Mouse (Mus musculus) midbrain, postnatal 0 days (tissue): ENCODE measurements around the gene Nalcn. TPM values are rescaled to one million over a fixed set of nuclear protein-coding genes. Genes with fewer than 3 reads are reported as not detected.
A peak's percentile ranks its signal among the peaks of the same experiment; 100 is the strongest.
"Not testable (repeated sequence)": the region's sequence is repeated elsewhere in the genome, so short reads cannot be mapped to it uniquely, and the experiment has no call there.

Experiments used
- ATAC-seq: fragments of 200-750 bp; cut with Nextera tagmentation; 2 replicates; pipeline ENCODE4 v1.8.0; 2017; ENCODE audit warnings: moderate number of reproducible peaks, mild to moderate bottlenecking, moderate TSS enrichment, moderate library complexity; ENCODE audit not compliant: low FRiP score
- DNase-seq: peaks from one replicate; pipeline ENCODE4 v3.0.0-alpha.2; 2015; ENCODE audit warnings: low spot score
- H3K27ac ChIP-seq: fragments of 300-500 bp; sonication (generic); 2 replicates; pipeline ENCODE4 v1.5.1; 2014; ENCODE audit warnings: low read depth, mild to moderate bottlenecking, low read length, mixed read lengths
- H3K27me3 ChIP-seq: fragments of 300-500 bp; sonication (generic); 2 replicates; pipeline ENCODE4 v1.6.1; 2014; ENCODE audit warnings: low read length, control low read depth, mixed read lengths; ENCODE audit not compliant: insufficient read depth
- H3K36me3 ChIP-seq: fragments of 300-500 bp; sonication (generic); 2 replicates; pipeline ENCODE4 v1.6.1; 2014; ENCODE audit warnings: low read length, control low read depth, mixed read lengths; ENCODE audit not compliant: insufficient read depth
- H3K4me1 ChIP-seq: fragments of 300-500 bp; sonication (generic); 2 replicates; pipeline ENCODE4 v1.6.1; 2014; ENCODE audit warnings: mild to moderate bottlenecking, control low read depth, antibody characterized with exemption, low read length, mixed read lengths; ENCODE audit not compliant: insufficient read depth
- H3K4me2 ChIP-seq: fragments of 300-500 bp; sonication (generic); 2 replicates; pipeline ENCODE4 v1.6.1; 2014; ENCODE audit warnings: low read depth, mild to moderate bottlenecking, low read length, mixed read lengths; ENCODE audit not compliant: poor library complexity, severe bottlenecking
- H3K4me3 ChIP-seq: fragments of 300-500 bp; sonication (generic); 2 replicates; pipeline ENCODE4 v1.5.1; 2014; ENCODE audit warnings: low read depth, mild to moderate bottlenecking, low read length, moderate library complexity
- H3K9ac ChIP-seq: fragments of 300-500 bp; sonication (generic); replicated peaks from 2 replicates; pipeline ENCODE4 v1.6.1; 2014; ENCODE audit warnings: mild to moderate bottlenecking, low read length, moderate library complexity, mixed read lengths; ENCODE audit not compliant: poor library complexity, severe bottlenecking
- H3K9me3 ChIP-seq: fragments of 300-500 bp; sonication (generic); 2 replicates; pipeline ENCODE4 v1.6.1; 2016; ENCODE audit warnings: low read length, control low read depth
- CTCF ChIP-seq: IDR thresholded peaks from 2 replicates; pipeline ENCODE4 v1.5.1; 2016; ENCODE audit warnings: antibody characterized with exemption, mild to moderate bottlenecking
- WGBS: fragments of 180-500 bp; shearing (Covaris S2); extraction: QIAGEN DNeasy Blood & Tissue Kit; methylation state at CpG from one replicate; pipeline ENCODE4 v1.1.7; 2014; 5-methylcytosine and 5-hydroxymethylcytosine counted together
- polyA plus RNA-seq: library from polyadenylated mRNA; unstranded; fragments of >200 nt; fragmentation: Nextera tagmentation; extraction: Ambion mirVana; gene quantifications from 2 replicates; pipeline ENCODE4 v1.2.1, GENCODE M21; 2015
- total RNA-seq: library from RNA; depleted of rRNA; stranded (reverse); fragments of >200 nt; gene quantifications from 2 replicates; pipeline ENCODE4 v1.2.3, GENCODE M21; 2014; rRNA removed

The Nalcn gene
- total RNA-seq (46.5 and 55.8 TPM in 2 replicates), polyA plus RNA-seq (13.1 and 15.0 TPM in 2 replicates)

- Histone ChIP-seq H3K4me1 (peaks cover 9% of the 10 kb centered on the region; the same call in 1 of the 2 replicates), H3K4me2 (peak within 1 kb of the TSS; percentile 86), H3K27ac (peak within 1 kb of the TSS; percentile 91), H3K36me3 (no peaks in the 10 kb centered on the region), H3K9ac (peak within 1 kb of the TSS; percentile 97), H3K4me3 (peak within 1 kb of the TSS; percentile 63), H3K27me3 (no peaks in the 10 kb centered on the region), H3K9me3 (no peaks in the 10 kb centered on the region)
- under 1% methylated on average over 39 of the region's 47 CpGs for WGBS
- ATAC-seq (peak; percentile 89), DNase-seq (peak; percentile 65)
- peak; percentile 17; the same call in 1 of the 2 replicates for TF ChIP-seq CTCF
Measured at GRCm38 (mm10) chr14:123626501-123627179, at the start of gene Nalcn. Gene Nalcn (minus strand): TSS chr14:123627144.

GRCm38 (mm10) chr14:123671076-123671475 is 44.1 kb upstream of the Nalcn start:
- not testable (repeated sequence) for H3K27me3 ChIP-seq, H3K4me3 ChIP-seq, H3K9me3 ChIP-seq, ATAC-seq, H3K9ac ChIP-seq, H3K4me2 ChIP-seq, H3K4me1 ChIP-seq, H3K36me3 ChIP-seq, H3K27ac ChIP-seq, DNase-seq
- 89% methylated on average over 21 of the region's 21 CpGs for WGBS

GRCm38 (mm10) chr14:123664451-123664850 is 37.5 kb upstream of the Nalcn start:
- ATAC-seq = no peak
- 0 out of 2 replicates have a peak, but pooled peaks cover 4% of the 10 kb centered on the region for H3K4me1 ChIP-seq
- H3K36me3 ChIP-seq = no peaks in the 10 kb centered on the region
- H3K27me3 ChIP-seq = no peaks in the 10 kb centered on the region
- DNase-seq = no peak
- no peak overlapping the region for H3K4me2 ChIP-seq
- no peak for TF ChIP-seq CTCF
- no peak overlapping the region for H3K9ac ChIP-seq
- H3K9me3 ChIP-seq = no peaks in the 10 kb centered on the region
- no peak overlapping the region for H3K27ac ChIP-seq
- H3K4me3 ChIP-seq = no peak overlapping the region

- Histone ChIP-seq H3K4me2 (no peak overlapping the region), H3K9ac (no peak overlapping the region), H3K4me1 (0 out of 2 replicates have a peak, but pooled peaks cover 4% of the 10 kb centered on the region), H3K4me3 (no peak overlapping the region), H3K27me3 (no peaks in the 10 kb centered on the region), H3K9me3 (no peaks in the 10 kb centered on the region), H3K27ac (no peak overlapping the region), H3K36me3 (no peaks in the 10 kb centered on the region)
- ATAC-seq = no peak
- TF ChIP-seq CTCF = no peak
- no peak for DNase-seq
Measured at GRCm38 (mm10) chr14:123663206-123663605, 36.3 kb upstream of the Nalcn start.

- no peak for ATAC-seq
- no peaks in the 10 kb centered on the region for H3K36me3 ChIP-seq
Measured at GRCm38 (mm10) chr14:123662386-123662785, 35.4 kb upstream of the Nalcn start.

GRCm38 (mm10) chr14:123661091-123661491 is 34.1 kb upstream of the Nalcn start:
- Histone ChIP-seq H3K36me3 (no peaks in the 10 kb centered on the region), H3K4me2 (peak overlapping the region; percentile 16; the same call in 1 of the 2 replicates), H3K4me1 (0 out of 2 replicates have a peak, but pooled peaks cover 4% of the 10 kb centered on the region), H3K9ac (no peak overlapping the region), H3K27me3 (no peaks in the 10 kb centered on the region), H3K9me3 (no peaks in the 10 kb centered on the region), H3K4me3 (no peak overlapping the region), H3K27ac (no peak overlapping the region)
- TF ChIP-seq CTCF = peak; percentile 62
- WGBS = 19% methylated on average over 20 of the region's 20 CpGs
- ATAC-seq (peak; percentile 74; the same call in 1 of the 2 replicates), DNase-seq (peak; percentile 35)

More at GRCm38 (mm10) chr14:123662386-123662785, 35.4 kb upstream of the Nalcn start:
- H3K4me2 ChIP-seq = no peak overlapping the region
- 81% methylated on average over 1 of the region's 1 CpGs for WGBS
- no peak for DNase-seq
- H3K27ac ChIP-seq = no peak overlapping the region
- no peak overlapping the region for H3K9ac ChIP-seq
- H3K4me1 ChIP-seq = 0 out of 2 replicates have a peak, but pooled peaks cover 4% of the 10 kb centered on the region
- no peak overlapping the region for H3K4me3 ChIP-seq
- no peak for TF ChIP-seq CTCF
- H3K9me3 ChIP-seq = no peaks in the 10 kb centered on the region
- H3K27me3 ChIP-seq = no peaks in the 10 kb centered on the region
